Mouse (Mus musculus): ENCODE data around the gene Ssr4.
A peak's percentile ranks its signal among the peaks of the same experiment; 100 is the strongest.
"Not testable (repeated sequence)": the region's sequence is repeated elsewhere in the genome, so short reads cannot be mapped to it uniquely, and the experiment has no call there.

Gene Ssr4

DNA sequence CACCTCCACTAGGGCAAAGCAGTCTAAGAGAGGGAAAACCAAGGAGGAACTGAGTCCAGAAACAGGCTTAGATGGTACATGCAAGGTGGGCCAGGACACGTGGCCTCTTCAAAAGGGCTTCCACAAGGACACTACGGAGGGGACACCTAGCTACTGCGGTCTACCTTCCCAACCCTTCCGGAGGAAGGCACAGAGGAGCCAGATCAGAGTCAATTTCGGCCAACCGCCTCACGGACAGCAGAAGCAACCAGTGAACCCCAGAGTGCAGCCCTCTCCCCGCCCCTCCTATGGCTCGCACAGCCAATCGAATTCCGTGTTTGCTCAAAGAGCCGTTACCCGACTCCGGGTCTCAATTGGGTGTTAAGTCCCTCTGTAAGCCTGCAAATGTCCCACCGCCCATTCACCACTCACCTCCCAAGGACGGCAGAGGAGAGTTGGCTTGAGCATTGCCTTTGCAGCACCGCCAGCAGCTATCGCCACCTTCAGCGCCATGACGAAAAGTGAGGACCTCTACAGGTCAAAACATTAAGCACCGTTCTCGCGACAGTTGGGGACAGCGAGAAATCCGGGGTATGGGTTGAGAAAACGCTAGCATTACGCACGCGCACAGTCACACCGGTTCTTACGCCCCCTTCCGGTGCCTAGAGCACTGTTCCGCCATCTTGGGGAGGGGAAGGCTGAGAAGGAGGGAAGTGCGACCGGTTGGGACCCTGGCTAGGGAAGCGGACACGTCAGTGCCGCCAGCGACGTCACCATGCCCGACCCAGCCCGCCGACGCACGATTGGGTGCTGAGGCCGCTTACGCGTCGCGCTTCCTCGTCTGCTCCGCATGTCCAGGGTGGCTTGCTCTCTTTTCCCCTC lies at the start of gene Ssr4, which contains the start of gene Idh3g:
Gene Ssr4 (plus strand): TSS at position 665 of the 861 bp plus-strand sequence.
Gene Idh3g (minus strand): TSS at position 534 of the 861 bp plus-strand sequence.
- DNase-seq (ENCODE audit: low spot score) = peak; percentile 78

DNA sequence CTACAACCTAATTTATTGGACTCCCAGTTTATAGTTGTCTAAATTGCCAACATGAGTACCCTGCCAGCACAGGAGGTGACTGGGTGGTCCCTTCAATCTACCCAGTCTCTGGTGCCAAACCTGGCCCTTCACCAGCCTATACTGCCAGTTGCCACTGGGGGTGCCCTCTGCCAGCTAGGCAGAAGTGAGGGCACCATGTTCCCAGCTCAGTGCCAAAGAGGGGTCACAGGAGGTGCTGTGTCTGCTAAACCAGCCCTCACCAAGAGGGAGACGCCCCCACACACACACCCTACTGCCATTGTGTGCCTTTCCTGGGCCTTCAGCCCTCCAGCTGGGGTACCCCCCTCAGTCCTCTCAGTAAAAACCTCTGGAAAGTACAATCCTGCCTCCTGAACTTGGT lies 48.7 kb upstream of the Ssr4 start:
- DNase-seq (ENCODE audit: low spot score) = no peak

DNA sequence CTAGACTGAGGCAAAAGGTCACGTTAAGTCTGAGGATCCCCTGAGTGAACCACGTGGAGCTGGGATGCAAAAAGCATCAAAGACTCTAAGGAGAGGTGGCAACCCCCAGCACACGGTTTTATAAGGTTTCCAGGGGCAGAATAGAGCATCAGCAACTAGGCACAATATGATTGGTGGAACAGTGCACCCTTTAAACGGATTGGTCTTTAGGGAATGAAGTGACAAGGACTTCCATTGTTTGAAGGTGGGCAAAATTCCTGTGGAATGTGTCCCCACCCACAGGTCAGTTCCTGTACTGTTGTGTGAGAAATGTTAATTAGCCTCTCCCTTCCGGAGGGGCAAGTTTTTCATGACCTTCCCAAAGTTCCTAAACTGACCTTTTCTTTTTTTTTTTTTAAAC lies 47.7 kb upstream of the Ssr4 start:
- no peak for DNase-seq (ENCODE audit: low spot score)

DNA sequence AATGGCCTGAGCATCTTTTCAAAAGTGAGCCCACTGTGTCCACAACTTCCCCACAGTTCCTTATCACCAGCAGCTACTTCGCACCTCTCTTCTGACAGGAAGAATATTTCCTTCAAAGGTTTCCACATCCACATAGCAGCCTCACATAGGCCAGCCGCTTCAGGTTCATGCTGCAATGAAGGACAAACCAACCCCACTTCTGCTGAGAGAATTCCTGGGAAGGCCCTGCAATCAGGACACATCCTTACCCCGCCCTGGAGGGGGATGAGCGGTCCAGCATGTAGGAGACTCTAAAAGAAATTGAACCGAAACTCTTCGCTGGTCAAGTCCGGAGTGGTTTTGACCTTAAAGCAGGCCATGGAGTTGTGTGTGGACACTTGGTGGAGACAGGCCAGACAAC lies 47.0 kb upstream of the Ssr4 start:
- DNase-seq (ENCODE audit: low spot score) = not testable (repeated sequence)

DNA sequence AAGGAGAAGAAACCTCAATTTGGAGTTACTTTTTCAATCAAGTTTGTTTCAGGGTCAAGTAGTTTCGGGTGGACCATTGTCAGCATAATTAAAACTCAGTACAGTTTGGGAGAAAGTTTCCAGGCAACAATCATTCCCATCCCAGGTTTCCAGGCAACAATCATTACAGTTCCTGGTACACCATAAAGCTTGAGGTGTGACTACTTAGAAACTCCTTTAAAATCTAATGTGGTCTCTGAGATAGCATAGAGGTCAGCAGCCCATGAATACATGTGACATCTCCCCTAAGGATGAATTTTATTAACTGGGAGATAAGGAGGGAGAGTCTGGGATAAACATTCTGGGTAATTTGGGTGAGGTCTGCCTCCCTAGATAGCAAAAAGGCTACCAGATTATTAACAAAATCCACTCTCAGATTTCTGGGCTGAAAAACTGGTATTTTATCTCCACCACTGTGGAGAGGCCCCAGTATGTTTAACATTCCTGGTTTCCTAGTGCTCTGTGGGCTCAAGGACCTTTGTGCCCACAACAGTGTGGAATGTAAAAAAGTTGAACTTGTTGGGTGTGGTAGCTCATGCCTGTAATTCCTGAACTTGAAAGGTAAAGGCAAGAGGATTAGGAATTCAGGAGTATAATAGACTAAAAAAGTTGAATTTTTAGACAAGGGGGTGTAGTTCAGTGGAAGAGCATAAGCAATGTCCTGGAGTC lies 41.9 kb upstream of the Ssr4 start:
- no peak for DNase-seq (ENCODE audit: low spot score)

DNA sequence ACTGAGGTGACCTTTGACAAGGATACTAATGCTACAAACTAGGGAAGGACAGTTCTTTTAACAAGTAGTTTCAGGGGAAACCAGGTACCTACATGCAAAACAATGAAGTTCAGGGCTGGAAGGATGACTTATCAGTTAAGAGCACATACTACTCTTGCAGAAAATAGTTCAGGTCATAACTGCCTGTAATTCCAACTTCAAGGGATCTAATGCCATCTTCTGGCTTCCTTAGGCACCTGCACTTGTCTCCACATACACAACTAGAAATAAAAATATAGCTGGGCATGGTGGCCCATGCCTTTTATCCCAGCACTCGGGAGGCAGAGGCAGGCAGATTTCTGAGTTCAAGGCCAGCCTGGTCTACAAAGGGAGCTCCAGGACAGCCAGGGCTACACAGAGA lies 37.9 kb upstream of the Ssr4 start:
- DNase-seq (ENCODE audit: low spot score) = no peak

DNA sequence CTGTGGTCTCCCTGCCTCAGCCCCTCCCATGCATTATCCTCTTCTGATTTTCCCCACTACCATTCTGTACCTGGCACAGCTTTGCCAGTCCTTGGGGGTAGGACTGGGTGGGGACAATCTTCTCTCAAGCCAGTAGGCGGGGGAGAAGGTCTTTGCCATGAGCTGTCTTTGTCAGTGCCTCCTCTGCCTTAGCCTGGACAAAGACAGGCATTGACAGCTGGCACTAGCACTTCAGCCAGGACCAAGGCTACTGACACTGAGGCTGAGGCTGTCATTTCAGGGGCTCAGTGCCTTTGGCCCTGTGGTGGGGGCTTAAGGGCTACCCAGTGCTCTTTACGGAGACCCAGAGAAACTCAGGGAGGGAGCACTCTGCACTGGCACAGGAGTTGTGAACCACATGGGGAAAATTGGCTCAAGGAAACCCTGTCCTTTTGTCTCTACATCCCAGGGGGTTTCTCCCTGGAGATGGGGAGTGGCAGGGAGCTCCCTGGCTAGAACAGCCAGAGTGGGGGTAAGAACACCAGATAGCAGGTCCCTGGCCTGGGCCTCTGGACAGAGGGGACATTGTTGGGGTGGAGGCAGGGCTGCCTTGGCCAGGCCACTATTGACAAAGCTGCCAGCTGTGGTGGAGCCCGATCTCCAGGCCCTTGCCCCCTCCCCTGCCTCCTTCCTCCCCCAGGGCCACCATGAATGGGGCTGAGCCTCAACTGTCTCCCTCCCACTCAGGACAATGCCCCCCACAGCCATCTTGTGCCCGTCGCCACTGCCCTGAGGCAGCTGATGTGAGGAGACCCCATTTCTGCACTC lies 30.3 kb upstream of the Ssr4 start, which contains the start of gene Plxnb3:
Gene Plxnb3 (plus strand): TSS at position 757 of the 807 bp plus-strand sequence.
- DNase-seq (ENCODE audit: low spot score) = no peak

DNA sequence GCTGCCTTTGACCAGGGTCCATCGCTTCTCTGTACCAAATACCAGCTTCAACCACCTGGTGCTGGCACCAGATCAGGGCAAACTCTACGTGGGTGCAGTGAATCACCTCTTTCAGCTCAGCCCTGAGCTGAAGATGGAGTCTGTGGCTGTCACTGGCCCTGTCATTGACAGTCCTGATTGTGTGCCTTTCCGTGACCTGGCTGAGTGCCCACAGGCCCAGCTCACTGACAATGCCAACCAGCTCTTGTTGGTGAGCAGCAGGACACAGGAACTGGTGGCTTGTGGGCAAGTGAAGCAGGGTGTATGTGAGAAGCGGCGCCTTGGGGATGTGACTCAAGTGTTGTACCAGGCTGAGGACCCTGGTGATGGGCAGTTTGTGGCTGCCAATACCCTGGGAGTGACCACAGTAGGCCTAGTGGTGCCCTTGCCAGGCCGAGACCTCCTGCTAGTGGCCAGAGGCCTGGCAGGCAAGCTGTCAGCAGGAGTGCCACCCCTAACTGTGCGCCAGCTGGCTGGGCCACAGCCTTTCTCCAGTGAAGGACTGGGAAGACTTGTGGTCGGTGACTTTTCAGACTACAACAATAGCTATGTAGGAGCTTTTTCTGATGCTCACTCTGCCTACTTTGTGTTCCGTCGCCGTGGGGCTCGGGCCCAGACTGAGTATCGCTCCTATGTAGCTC lies 28.1 kb upstream of the Ssr4 start:
- DNase-seq (ENCODE audit: low spot score) = no peak

DNA sequence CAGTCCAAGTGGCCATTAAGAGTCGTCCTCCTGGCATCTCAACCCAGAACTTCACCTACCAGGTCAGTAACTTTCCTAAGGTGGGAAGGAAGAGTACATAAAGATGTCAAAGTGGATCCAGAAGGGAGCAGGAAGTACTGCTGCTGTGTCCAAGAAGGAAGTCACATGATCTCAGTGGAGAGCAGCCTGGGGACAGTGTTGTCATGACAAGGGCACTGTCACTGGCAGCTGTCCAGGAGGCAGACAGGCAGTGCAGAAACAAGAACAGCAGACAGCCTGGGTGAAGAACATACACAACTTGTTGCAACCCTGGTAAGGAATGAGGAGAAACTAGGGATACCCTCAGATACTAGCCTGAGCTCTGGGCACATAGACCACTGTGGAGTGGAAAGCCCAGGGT lies 21.5 kb upstream of the Ssr4 start:
- no peak for DNase-seq (ENCODE audit: low spot score)

DNA sequence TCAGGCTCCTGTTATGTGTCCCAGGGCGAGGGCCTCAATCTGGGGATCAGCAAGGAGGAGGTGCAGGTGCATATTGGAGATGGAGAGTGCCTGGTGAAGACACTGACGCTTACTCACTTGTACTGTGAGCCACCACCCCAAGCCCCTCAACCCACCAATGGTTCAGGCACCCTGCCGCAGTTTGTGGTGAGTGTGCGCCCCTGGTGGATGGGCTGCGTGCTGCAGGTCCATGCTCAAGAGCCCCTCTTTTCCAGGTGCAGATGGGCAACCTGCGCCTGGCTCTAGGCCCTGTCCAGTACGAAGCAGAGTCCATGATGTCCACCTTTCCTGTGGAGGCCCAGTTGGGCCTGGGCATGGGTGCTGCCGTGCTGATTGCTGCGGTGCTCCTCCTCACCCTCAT lies 19.6 kb upstream of the Ssr4 start:
- no peak for DNase-seq (ENCODE audit: low spot score)

DNA sequence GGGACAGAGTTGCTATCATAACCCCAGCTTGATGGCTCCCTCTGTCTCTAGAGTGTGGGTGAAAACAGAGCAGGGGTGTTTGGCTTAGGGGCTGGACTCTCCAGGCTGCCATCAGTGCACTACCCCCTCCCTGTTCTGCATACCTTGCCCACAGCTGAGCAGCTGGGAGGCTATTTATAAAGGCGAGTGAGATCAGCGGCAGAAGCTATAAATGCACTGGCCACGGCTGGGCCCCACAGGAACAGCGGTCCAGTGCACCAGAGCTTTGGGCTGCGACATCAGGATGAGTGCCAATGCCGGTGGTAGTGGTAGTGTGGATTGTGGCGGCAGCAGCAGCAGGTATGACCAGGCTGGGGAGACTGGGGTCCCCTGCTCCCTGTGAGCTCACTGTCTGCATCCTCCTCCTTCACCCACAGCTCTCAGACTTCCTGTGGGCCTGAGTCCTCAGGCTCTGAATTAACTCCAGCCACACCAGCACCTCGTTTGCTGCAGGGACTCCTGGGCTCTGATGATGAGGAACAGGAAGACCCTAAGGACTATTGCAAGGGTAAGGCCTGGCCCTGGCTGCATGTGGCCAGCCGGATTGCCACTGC lies 12.6 kb upstream of the Ssr4 start, which contains the start of gene Srpk3:
Gene Srpk3 (plus strand): TSS at position 238 of the 593 bp plus-strand sequence.
- no peak for DNase-seq (ENCODE audit: low spot score)

DNA sequence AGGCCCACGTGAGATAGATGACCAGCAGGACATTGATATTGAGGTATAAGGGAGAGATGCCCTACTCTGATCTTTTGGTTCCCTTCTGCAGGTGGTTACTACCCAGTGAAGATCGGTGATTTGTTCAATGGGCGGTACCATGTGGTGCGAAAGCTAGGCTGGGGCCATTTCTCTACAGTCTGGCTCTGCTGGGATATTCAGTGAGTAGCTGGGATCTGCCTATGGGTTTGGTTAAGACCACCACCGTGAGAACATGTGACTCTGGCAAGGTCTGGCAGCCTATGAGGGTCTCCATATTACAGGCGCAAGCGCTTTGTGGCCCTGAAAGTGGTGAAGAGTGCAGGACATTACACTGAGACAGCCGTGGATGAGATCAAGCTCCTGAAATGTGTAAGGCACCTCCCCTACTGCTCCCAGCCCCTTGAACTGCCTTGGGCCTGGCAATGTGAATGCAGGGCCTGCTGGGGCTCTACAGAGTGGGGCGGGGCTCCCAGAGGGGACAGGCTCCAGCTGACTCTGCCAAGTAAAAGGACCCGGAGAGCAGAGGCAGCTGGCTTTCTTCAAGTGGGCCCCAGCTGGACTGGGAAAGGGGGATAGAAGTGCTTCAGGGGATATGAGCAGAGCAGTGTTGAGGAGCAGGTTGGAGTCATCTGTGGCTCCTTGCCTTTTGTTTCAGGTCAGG lies 11.9 kb upstream of the Ssr4 start:
- no peak for DNase-seq (ENCODE audit: low spot score)

DNA sequence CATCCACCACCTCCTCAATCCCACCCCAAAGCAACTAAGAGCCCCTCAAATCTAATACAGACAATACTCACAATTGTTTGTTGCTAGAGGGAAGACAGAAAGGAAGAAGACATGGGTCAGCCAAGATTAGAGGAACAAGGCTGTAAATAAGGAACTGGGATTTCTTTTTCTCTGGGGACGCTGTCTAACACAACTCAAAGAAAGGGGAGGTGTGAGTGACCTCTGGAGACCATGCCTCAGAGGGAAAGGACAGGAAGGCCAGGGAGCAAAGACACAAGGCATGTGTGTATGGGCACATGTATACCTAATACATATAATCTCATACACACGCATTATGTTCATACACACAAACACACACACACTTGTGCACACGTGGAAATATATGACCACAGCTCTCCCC lies 4.6 kb upstream of the Ssr4 start:
- no peak for DNase-seq (ENCODE audit: low spot score)

DNA sequence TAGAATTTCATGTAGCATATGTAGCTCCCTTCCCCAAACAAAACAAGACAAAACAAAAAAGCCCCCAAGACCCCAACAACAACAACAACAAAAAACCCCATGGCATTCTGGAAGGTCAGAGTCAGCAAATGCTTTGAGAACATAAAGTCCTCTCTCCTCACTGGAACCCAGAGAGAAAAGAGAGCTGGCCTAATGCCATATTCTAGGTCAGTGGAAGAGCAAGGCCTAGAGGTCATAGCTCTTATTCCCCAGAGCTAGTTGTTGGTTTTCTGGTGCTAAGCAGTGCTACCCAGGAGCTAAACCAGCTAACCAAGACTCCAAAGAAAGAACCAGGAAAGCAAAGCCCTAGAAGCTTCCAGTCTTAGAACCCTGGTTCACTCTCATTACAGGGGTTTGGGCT lies 1.2 kb upstream of the Ssr4 start:
- no peak for DNase-seq (ENCODE audit: low spot score)

DNA sequence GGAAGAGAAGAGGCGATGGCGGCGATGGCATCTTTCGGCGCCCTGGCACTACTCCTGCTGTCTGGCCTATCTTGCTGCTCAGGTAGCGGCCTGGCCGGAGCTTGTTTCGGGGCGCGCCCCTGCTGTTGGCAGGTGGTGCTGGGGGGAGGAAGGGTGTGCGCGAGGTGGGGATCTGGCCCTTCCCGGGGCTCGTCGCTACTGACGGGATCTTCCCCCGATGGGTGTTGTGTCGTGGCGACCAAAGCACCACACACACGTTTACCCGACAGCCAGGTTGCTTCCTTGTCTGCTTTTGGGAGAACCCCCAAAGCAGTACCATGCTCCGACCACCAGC lies 364 bp downstream of the Ssr4 start:
- DNase-seq (ENCODE audit: low spot score) = no peak

DNA sequence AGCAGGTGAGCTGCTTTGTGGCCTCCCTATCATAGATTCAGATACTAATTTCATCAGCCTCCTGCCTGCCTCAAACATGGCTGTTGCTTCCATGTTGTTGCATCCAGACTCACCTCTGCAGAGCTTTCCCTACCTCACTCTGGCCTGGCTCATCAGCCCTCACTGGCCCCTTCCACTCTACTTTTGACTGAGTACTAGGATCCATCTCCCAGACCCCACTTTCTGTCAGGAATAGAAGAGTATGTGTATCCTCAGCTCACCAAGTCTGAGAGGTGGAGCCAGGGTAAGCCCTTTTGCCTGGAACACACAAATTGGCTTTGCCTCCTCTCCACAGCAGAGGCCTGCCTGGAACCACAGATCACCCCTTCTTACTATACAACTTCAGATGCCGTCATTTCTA lies 1.7 kb downstream of the Ssr4 start:
- no peak for DNase-seq (ENCODE audit: low spot score)

DNA sequence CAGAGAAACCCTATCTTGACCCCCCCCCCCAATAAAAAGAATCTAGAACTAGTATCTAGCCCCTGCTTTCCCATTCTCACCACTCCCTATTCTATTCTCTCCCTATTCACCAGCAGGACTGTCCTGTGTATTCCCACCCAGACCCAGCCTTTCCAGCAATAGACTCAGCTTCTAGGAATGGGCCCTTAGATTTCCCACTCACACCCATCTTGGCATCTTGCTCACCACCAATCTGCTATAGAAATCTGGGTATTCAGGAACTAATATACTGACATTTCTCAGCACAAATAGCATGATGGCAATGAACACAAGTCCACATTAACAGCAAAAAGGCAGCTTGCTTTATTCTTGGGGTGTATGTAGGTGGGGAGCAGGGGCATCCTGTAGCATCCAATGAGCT lies 6.2 kb downstream of the Ssr4 start:
- no peak for DNase-seq (ENCODE audit: low spot score)

DNA sequence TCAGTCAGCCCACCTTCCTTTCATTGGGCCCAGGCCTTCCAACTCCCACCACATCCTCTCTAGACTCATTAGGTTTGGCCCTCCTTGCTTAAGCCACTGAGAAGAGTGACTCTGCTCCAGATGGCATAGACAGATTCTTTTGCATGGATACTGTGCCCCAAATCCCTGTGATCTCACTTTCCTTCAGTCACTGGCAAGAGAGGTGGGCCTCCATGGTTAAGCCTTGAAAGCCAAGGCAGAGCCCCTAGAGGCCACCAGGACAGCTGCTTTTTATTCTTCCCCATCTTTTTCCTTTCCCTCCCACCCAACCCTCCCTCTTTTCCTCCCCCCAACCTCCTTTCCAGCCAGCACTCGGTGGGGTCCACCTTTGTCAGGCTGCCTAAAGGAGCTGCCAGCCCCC lies 6.7 kb downstream of the Ssr4 start:
- no peak for DNase-seq (ENCODE audit: low spot score)

DNA sequence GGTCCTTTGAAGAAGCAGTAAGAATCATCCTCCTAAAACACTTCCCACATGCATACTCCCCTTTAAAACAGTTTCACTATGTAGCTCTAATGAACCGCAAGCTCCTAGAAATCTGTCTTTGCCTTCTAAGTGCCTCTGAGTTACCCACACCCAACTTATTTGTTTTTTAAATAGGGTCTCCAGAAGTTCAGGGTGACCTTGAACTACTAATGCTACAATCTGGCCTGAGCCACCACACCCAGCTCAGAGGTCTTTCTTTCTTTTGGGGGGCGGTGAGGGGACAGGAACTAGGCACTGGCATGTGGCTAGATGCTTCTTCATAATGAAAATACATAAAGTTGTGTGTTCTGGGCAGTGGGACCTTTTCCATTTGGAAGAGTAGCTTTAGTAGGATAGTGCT lies 10.7 kb downstream of the Ssr4 start:
- DNase-seq (ENCODE audit: low spot score) = no peak

DNA sequence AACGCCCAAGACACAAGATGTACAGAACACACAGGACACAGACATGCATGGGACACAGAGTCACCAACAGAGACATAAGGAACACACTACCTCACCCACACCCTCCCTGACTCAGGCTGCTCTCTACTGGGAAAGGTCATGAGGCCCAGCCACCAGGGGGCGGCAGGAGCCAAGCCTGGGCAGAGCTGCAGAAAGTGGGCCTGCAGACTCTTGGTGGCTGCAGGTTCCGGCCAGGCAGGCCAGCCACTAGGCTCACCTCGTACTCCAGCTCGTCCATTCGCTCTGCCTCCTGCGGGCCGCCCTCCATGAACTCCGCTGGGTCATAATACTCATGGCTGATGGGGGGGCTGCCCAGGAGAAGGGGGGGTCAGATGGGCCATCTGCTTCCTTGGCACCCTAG lies 11.7 kb downstream of the Ssr4 start:
- DNase-seq (ENCODE audit: low spot score) = peak; percentile 35

DNA sequence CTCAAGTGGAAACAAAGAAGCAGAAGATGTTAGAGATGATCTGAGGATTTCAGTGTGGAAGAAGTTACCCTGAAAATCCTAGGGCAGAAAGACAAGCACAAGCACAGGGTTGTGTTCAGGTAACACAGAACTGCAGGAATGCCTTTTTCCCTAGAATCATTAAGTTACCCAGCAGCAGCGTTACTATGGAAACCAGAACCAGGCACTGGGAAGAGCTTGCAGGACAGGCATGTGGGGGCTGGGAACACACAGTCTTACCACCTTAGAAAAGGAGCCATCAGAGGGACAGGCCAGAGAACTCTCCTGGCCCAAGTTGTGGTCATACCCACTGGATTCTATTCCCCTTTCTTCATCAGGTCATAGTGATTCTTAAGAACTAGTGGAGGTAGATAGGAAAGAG lies 19.0 kb downstream of the Ssr4 start:
- DNase-seq (ENCODE audit: low spot score) = no peak

Data from ovary, postnatal 10 days (tissue).